Mouse (Mus musculus) heart, postnatal 0 days (tissue): Measurements from ENCODE around the gene Pbx3. TPM values are rescaled to one million over a fixed set of nuclear protein-coding genes. Genes with fewer than 3 reads are reported as not detected.

Experiments
- ATAC-seq: fragments of 200-750 bp; cut with Nextera tagmentation; 2 replicates; pipeline ENCODE4 v1.8.0; 2017; ENCODE audit warnings: low read depth, moderate number of reproducible peaks, moderate library complexity; ENCODE audit not compliant: insufficient read depth
- DNase-seq: peaks from one replicate; pipeline ENCODE4 v3.0.0-alpha.2; 2016; ENCODE audit warnings: low spot score
- H3K27ac ChIP-seq: fragments of 300-500 bp; sonication (generic); 2 replicates; pipeline ENCODE4 v1.5.1; 2014; ENCODE audit warnings: low read depth, mild to moderate bottlenecking
- H3K27me3 ChIP-seq: fragments of 300-500 bp; sonication (generic); 2 replicates; pipeline ENCODE4 v1.6.1; 2014; ENCODE audit warnings: low read length, mixed read lengths; ENCODE audit not compliant: control insufficient read depth, insufficient read depth
- H3K36me3 ChIP-seq: fragments of 300-500 bp; sonication (generic); replicated peaks from 2 replicates; pipeline ENCODE4 v1.6.1; 2014; ENCODE audit warnings: low read length, mixed read lengths; ENCODE audit not compliant: control insufficient read depth, insufficient read depth
- H3K4me1 ChIP-seq: fragments of 300-500 bp; sonication (generic); 2 replicates; pipeline ENCODE4 v1.6.1; 2014; ENCODE audit warnings: antibody characterized with exemption; ENCODE audit not compliant: control insufficient read depth, insufficient read depth
- H3K4me2 ChIP-seq: fragments of 300-500 bp; sonication (generic); 2 replicates; pipeline ENCODE4 v1.6.1; 2014; ENCODE audit warnings: low read depth, mild to moderate bottlenecking, low read length, moderate library complexity
- H3K4me3 ChIP-seq: fragments of 300-500 bp; sonication (generic); 2 replicates; pipeline ENCODE4 v1.5.1; 2014; ENCODE audit warnings: low read depth, low read length
- H3K9ac ChIP-seq: fragments of 300-500 bp; sonication (generic); replicated peaks from 2 replicates; pipeline ENCODE4 v1.6.1; 2014; ENCODE audit warnings: low read depth, low read length, mixed read lengths
- H3K9me3 ChIP-seq: fragments of 300-500 bp; sonication (generic); replicated peaks from 2 replicates; pipeline ENCODE4 v1.6.1; 2016; ENCODE audit warnings: low read length; ENCODE audit not compliant: control insufficient read depth
- CTCF ChIP-seq: IDR thresholded peaks from 2 replicates; pipeline ENCODE4 v1.5.1; 2016; ENCODE audit warnings: antibody characterized with exemption, control low read depth, low read depth
- EP300 ChIP-seq: IDR thresholded peaks from 2 replicates; pipeline ENCODE4 v1.6.1; 2016; ENCODE audit warnings: antibody characterized with exemption, low read depth
- WGBS: fragments of 180-500 bp; shearing (Covaris S2); extraction: QIAGEN DNeasy Blood & Tissue Kit; methylation state at CpG from one replicate; pipeline ENCODE4 v1.1.7; 2014; 5-methylcytosine and 5-hydroxymethylcytosine counted together
- polyA plus RNA-seq: library from polyadenylated mRNA; unstranded; fragments of >200 nt; fragmentation: Nextera tagmentation; extraction: Ambion mirVana; gene quantifications from 2 replicates; pipeline ENCODE4 v1.2.1, GENCODE M21; 2015
- total RNA-seq: library from RNA; depleted of rRNA; stranded (reverse); fragments of >200 nt; gene quantifications from 2 replicates; pipeline ENCODE4 v1.2.3, GENCODE M21; 2014; ENCODE audit warnings: low replicate concordance

Pbx3 gene
- total and polyA plus RNA-seq, 2 experiments from 2014 or later = 11.4 to 34.3 TPM

GRCm38 (mm10) chr2:34252286-34252685 lies 120.7 kb downstream of the Pbx3 start:
- 70% methylated on average over 3 of the region's 3 CpGs for WGBS
- Histone ChIP-seq H3K9ac (no peak overlapping the region), H3K9me3 (no peaks in the 10 kb centered on the region), H3K27ac (no peak overlapping the region), H3K4me3 (no peak overlapping the region), H3K27me3 (no peaks in the 10 kb centered on the region), H3K4me2 (no peak overlapping the region), H3K4me1 (peaks cover 3% of the 10 kb centered on the region; the same call in 1 of the 2 replicates), H3K36me3 (no peaks in the 10 kb centered on the region)
- DNase-seq (no peak), ATAC-seq (no peak)
- no peak for TF ChIP-seq EP300
- no peak for TF ChIP-seq CTCF

DNA sequence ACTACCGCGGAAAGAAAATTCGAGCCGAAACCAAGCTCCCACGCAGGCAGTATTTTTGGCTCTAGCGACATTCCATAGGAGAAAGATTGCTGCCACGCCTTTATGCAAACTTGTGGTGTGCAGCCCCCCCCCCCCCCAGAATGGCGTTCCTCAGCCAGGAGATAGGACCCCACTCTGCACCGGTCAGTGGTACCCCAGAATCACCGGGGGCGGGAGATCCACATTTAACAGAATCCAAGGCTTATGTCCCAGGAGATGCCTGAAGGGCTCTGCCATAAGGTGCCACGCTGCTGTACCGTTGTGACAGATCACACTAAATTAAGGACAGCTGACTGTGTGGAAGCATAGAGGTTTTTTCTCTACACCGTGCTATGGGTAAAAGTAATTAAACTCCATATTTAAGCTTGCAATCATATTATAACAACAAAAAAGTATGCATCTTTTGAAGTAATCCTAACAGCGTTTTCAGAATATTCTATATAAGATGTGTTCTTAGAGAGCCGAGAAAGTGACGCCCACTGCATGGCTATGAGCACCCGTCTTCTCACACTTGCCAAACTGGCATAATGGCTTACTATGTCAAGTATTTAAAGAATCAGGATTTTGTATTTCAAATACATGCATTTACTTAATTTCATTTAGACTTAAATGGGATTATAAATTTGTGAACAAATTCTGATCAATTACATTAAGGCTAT lies 122.8 kb downstream of the Pbx3 start:
- H3K4me1 ChIP-seq = peaks cover 3% of the 10 kb centered on the region; the same call in 1 of the 2 replicates
- H3K9ac ChIP-seq = peak overlapping the region; percentile 59
- DNase-seq (peak; percentile 23), ATAC-seq (peak; percentile 44)
- 4% methylated on average over 18 of the region's 18 CpGs for WGBS
- no peaks in the 10 kb centered on the region for H3K27me3 ChIP-seq
- H3K4me3 ChIP-seq = peak overlapping the region; percentile 57
- H3K36me3 ChIP-seq = no peaks in the 10 kb centered on the region
- no peak; the same call in 1 of the 2 replicates for TF ChIP-seq EP300
- no peak for TF ChIP-seq CTCF
- H3K4me2 ChIP-seq = peak overlapping the region; percentile 75
- H3K9me3 ChIP-seq = no peaks in the 10 kb centered on the region
- H3K27ac ChIP-seq = peak overlapping the region; percentile 77

DNA sequence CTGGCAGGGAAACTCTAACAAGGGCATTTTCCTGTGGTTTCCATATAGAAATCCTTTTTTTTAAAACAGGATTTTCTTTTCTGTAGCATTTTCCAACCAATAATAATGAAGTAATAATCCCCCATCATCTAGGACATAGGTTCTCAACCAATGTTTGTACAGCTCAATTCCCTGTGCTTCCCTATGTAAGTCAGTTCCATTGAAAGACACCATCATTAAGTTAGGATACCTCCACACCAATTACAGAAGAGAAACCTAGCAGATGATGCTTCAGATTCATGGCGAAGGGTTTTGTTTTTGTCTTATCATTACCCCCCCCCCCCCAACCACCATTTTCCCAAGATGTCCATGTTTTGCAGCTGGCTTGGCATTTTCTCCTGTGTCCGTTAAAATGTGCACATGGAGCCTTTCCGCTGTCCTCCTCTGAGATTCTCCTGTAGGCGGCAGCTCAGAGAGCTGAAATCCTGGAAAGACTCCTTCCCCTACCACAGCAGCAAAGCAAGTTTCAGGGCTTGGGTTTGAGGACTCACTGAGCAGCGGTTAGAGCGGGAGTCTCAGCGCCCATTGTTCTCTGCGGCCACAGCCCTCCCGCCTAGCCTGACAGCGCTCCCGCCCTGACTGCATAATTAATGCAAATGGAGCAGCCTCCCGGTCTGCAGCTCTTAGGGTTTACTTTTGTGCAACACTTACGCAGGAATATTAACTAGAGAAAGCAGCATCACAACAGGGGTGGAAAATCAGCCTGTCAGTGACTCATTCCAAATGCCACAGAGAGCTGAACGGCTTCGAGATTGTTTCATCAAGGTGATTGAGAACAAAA lies 123.6 kb downstream of the Pbx3 start:
- Histone ChIP-seq H3K9ac (peak overlapping the region; percentile 59), H3K27ac (peak overlapping the region; percentile 77), H3K9me3 (no peaks in the 10 kb centered on the region), H3K27me3 (no peaks in the 10 kb centered on the region), H3K4me3 (peak overlapping the region; percentile 57), H3K4me2 (peak overlapping the region; percentile 75), H3K4me1 (peaks cover 3% of the 10 kb centered on the region; the same call in 1 of the 2 replicates), H3K36me3 (no peaks in the 10 kb centered on the region)
- TF ChIP-seq CTCF (peak; percentile 39), EP300 (no peak)
- WGBS = 1% methylated on average over 15 of the region's 15 CpGs
- ATAC-seq (peak; percentile 83), DNase-seq (peak; percentile 65)

DNA sequence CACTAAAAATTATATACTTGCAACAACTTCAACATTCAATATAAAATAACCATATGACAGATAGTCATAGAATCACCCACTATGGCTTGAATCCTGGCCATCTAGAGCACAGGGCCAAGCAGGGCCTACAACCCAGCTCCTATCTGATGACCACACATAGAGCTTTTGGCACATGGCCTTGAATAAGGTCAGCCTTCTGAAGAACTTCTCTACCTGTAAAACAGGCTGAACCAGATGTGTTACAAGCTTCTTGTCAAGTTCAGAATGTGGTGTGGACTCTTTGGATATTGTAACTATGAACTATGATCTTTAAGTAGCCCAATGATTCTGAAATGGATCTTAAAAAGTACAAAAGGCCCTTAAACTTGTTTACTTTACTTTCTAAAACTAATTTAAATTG lies 132.1 kb downstream of the Pbx3 start:
- Histone ChIP-seq H3K4me2 (no peak overlapping the region), H3K27ac (no peak overlapping the region), H3K4me3 (no peak overlapping the region), H3K9ac (no peak overlapping the region), H3K4me1 (no peaks in the 10 kb centered on the region), H3K36me3 (no peaks in the 10 kb centered on the region), H3K27me3 (no peaks in the 10 kb centered on the region), H3K9me3 (no peaks in the 10 kb centered on the region)
- DNase-seq = no peak
- no peak for ATAC-seq
- TF ChIP-seq CTCF (no peak), EP300 (no peak)

- H3K27me3 ChIP-seq = no peaks in the 10 kb centered on the region
- TF ChIP-seq CTCF (no peak), EP300 (no peak)
- no peak overlapping the region for H3K4me2 ChIP-seq
- H3K36me3 ChIP-seq = no peaks in the 10 kb centered on the region
- DNase-seq (no peak), ATAC-seq (no peak)
- 88% methylated on average over 4 of the region's 4 CpGs for WGBS
- no peak overlapping the region for H3K4me3 ChIP-seq
- H3K9me3 ChIP-seq = no peaks in the 10 kb centered on the region
- no peak overlapping the region for H3K27ac ChIP-seq
- no peak overlapping the region for H3K9ac ChIP-seq
- 0 out of 2 replicates have a peak, but pooled peaks cover under 1% of the 10 kb centered on the region for H3K4me1 ChIP-seq
Measured at GRCm38 (mm10) chr2:34239315-34239858, 133.6 kb downstream of the Pbx3 start.
